Mouse (Mus musculus) stomach, postnatal 0 days (tissue): ENCODE measurements at regions not wholly inside any gene's neighbourhood (a gene's known extent, or its start where the extent isn't known, plus 50 kb on each side); places are given as distances from the start of the nearest gene placed in this dataset.

Experiments
- ATAC-seq: fragments of 200-750 bp; cut with Nextera tagmentation; 2 replicates; pipeline ENCODE4 v1.8.0; 2017; ENCODE audit not compliant: low FRiP score, low TSS enrichment
- DNase-seq: peaks from one replicate; pipeline ENCODE4 v3.0.0-alpha.2; 2016; ENCODE audit warnings: low spot score
- H3K27ac ChIP-seq: fragments of 300-500 bp; sonication (generic); replicated peaks from 2 replicates; pipeline ENCODE4 v1.5.1; 2014; ENCODE audit warnings: mild to moderate bottlenecking, control low read depth
- H3K27me3 ChIP-seq: fragments of 300-500 bp; sonication (generic); 2 replicates; pipeline ENCODE4 v1.6.1; 2014; ENCODE audit warnings: low read length; ENCODE audit not compliant: control insufficient read depth, insufficient read depth
- H3K36me3 ChIP-seq: fragments of 300-500 bp; sonication (generic); 2 replicates; pipeline ENCODE4 v1.6.1; 2014; ENCODE audit warnings: low read length, mixed read lengths; ENCODE audit not compliant: control insufficient read depth, insufficient read depth
- H3K4me1 ChIP-seq: fragments of 300-500 bp; sonication (generic); replicated peaks from 2 replicates; pipeline ENCODE4 v1.6.1; 2014; ENCODE audit warnings: antibody characterized with exemption; ENCODE audit not compliant: control insufficient read depth, insufficient read depth
- H3K4me2 ChIP-seq: fragments of 300-500 bp; sonication (generic); replicated peaks from 2 replicates; pipeline ENCODE4 v1.6.1; 2014; ENCODE audit warnings: low read depth, mild to moderate bottlenecking, control low read depth, moderate library complexity
- H3K4me3 ChIP-seq: fragments of 300-500 bp; sonication (generic); 2 replicates; pipeline ENCODE4 v1.5.1; 2014; ENCODE audit warnings: low read depth, low read length, control low read depth
- H3K9ac ChIP-seq: fragments of 300-500 bp; sonication (generic); 2 replicates; pipeline ENCODE4 v1.6.1; 2014; ENCODE audit warnings: mild to moderate bottlenecking, low read length, control low read depth, mixed read lengths
- H3K9me3 ChIP-seq: fragments of 300-500 bp; sonication (generic); 2 replicates; pipeline ENCODE4 v1.6.1; 2016; ENCODE audit warnings: low read length; ENCODE audit not compliant: control insufficient read depth
- CTCF ChIP-seq: IDR thresholded peaks from 2 replicates; pipeline ENCODE4 v1.5.1; 2016; ENCODE audit warnings: antibody characterized with exemption, low read depth, mild to moderate bottlenecking, moderate library complexity
- EP300 ChIP-seq: optimal IDR thresholded peaks from 2 replicates; pipeline ENCODE3; 2016; ENCODE audit warnings: antibody characterized with exemption
- WGBS: fragments of 180-500 bp; shearing (Covaris S2); extraction: QIAGEN DNeasy Blood & Tissue Kit; methylation state at CpG from one replicate; pipeline ENCODE4 v1.1.7; 2014; 5-methylcytosine and 5-hydroxymethylcytosine counted together

GRCm38 (mm10) chr11:12521286-12521685, 56.5 kb upstream of the Cobl start:
- ATAC-seq (no peak), DNase-seq (no peak)
- Histone ChIP-seq H3K27ac (no peak overlapping the region), H3K4me1 (no peaks in the 10 kb centered on the region), H3K4me3 (no peak overlapping the region), H3K4me2 (no peak overlapping the region), H3K36me3 (no peaks in the 10 kb centered on the region), H3K9ac (no peak overlapping the region), H3K27me3 (no peaks in the 10 kb centered on the region), H3K9me3 (no peaks in the 10 kb centered on the region)
- TF ChIP-seq EP300 = no peak
- TF ChIP-seq CTCF = no peak
- WGBS = 37% methylated on average over 3 of the region's 3 CpGs

GRCm38 (mm10) chr11:12516374-12516773, 51.6 kb upstream of the Cobl start:
- no peak overlapping the region for H3K27ac ChIP-seq
- H3K27me3 ChIP-seq = no peaks in the 10 kb centered on the region
- DNase-seq (no peak), ATAC-seq (no peak)
- no peaks in the 10 kb centered on the region for H3K9me3 ChIP-seq
- no peak for TF ChIP-seq EP300
- TF ChIP-seq CTCF = peak; percentile 24; the same call in 1 of the 2 replicates
- H3K9ac ChIP-seq = no peak overlapping the region
- H3K4me1 ChIP-seq = no peaks in the 10 kb centered on the region
- no peak overlapping the region for H3K4me3 ChIP-seq
- no peak overlapping the region for H3K4me2 ChIP-seq
- no peaks in the 10 kb centered on the region for H3K36me3 ChIP-seq
- WGBS = 90% methylated on average over 2 of the region's 2 CpGs
